In the genomic region with DNA sequence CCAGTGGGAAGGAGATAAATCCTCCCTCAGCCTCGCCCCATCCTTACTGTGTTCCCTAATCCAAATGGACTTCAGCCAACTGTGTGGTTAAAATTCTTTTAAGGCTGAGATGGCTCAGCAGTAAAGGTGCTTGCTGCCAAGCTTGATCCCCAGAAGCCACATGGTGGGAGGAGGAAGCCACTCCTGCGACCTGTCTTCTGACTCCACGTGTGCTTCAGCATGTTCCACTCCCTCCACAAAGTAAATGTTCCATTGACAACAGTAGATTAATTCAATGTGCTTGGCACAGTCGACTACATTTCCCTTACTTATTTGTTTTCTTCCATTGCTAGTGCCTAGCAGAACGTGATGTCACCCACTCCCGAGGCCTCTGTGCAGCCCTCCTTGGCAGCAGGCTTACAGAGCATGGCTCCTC, we compare ENCODE assay signal across 17 mouse cellular contexts. TPM values are rescaled to one million over a fixed set of nuclear protein-coding genes. Genes with fewer than 3 reads are reported as not detected.
DNase-seq lines count a peak whose midpoint lies in the region; TF ChIP-seq lines count a peak whose summit lies in the region.
"Had no signal": no experiment of that assay in that cellular context is flagged by ENCODE, and none has a peak within 500 bp of the region (broad histone marks: within the 10 kb centered on the region; RNA-seq: fewer than 3 reads in every experiment).

No protein-coding gene starts in this region.

- no peaks in the 10 kb centered on the region for H3K27me3 ChIP-seq in testis, adult 2 months (ENCODE audit: control insufficient read depth, insufficient read depth, low read length)
- H3K27me3 ChIP-seq: heart, embryonic 12.5 days; liver, embryonic 13.5 days; midbrain, embryonic 15.5 days had no signal

- no peak overlapping the region for H3K4me3 ChIP-seq in testis, adult 2 months (ENCODE audit: control insufficient read depth, low read depth, low read length)
- H3K4me3 ChIP-seq: heart, embryonic 12.5 days; liver, embryonic 13.5 days; midbrain, embryonic 15.5 days had no signal

- peaks cover 7% of the 10 kb centered on the region for H3K36me3 ChIP-seq in testis, adult 2 months (ENCODE audit: control insufficient read depth, insufficient read depth, low read length)

- H3K4me1 ChIP-seq in testis, adult 2 months (ENCODE audit: control insufficient read depth, insufficient read depth, low read length): no peaks in the 10 kb centered on the region; the same call in 1 of the 2 replicates
- H3K4me1 ChIP-seq: heart, embryonic 12.5 days; midbrain, embryonic 15.5 days had no signal

- TF ChIP-seq CTCF in testis, adult 2 months (IDR thresholded peaks at IDR 0.05; ENCODE audit: control insufficient read depth, insufficient read depth, insufficient replicate concordance, low read depth, low read length): no peak

- DNase-seq in cerebellum, adult 11-12 months: peak; percentile 55
- DNase-seq in cerebellum, adult 11 months: no peak
- no peak for DNase-seq in testis, postnatal 14 days (ENCODE audit: low spot score)
- DNase-seq in fat pad, adult 2 months (ENCODE audit: extremely low read depth, low read depth, low spot score): peak; percentile 78
- DNase-seq in lung, postnatal 36 days: no peak
- DNase-seq in adrenal gland, adult 18-20 months (ENCODE audit: low spot score in 2 of 2): no peak
- no peak for DNase-seq in layer of hippocampus, postnatal 14 days (ENCODE audit: low spot score in 2 of 2)
- DNase-seq: gastrocnemius, postnatal 14 days; liver, embryonic 13.5 days; right cerebral cortex, adult 18-20 months had no signal

- 0 out of 2 replicates have a peak overlapping the region, but pooled peaks have one; percentile 11 for H3K27ac ChIP-seq in testis, adult 2 months (ENCODE audit: control insufficient read depth, insufficient read depth, low read depth, low read length)
- H3K27ac ChIP-seq: liver, embryonic 13.5 days; macrophage; midbrain, embryonic 15.5 days had no signal

- TF ChIP-seq POLR2A in testis, adult 2 months (IDR thresholded peaks at IDR 0.05; ENCODE audit: control insufficient read depth, low read depth, low read length): no peak

RNA-seq across cellular contexts. Expression of a gene that starts 23.0 kb away (rescaled TPM):
- polyA plus RNA-seq in testis, adult 2 months (2012; rRNA removed): 5.2 and 5.6 TPM in 2 replicates
- 10 to 100 TPM; 21.4 to 22.1 TPM for total RNA-seq in adrenal gland, adult 18-20 months (2021)
- 10 to 100 TPM; 10.5 to 11.8 TPM for total RNA-seq in layer of hippocampus, postnatal 14 days (2021)

RNA-seq across cellular contexts. Expression of a gene that starts 33.8 kb away (rescaled TPM):
- 95.8 and 99.6 TPM in 2 replicates for polyA plus RNA-seq in testis, adult 2 months (2012; rRNA removed)
- total RNA-seq in adrenal gland, adult 18-20 months (2021): 10 to 100 TPM; 62.8 to 75.0 TPM
- total RNA-seq in layer of hippocampus, postnatal 14 days (2021): 10 to 100 TPM; 85.9 to 87.3 TPM

RNA-seq across cellular contexts. Expression of a gene that starts 34.5 kb away (rescaled TPM):
- 31.3 and 38.5 TPM in 2 replicates for polyA plus RNA-seq in testis, adult 2 months (2012; rRNA removed)
- 1 to 10 TPM; 1.6 to 2.5 TPM for total RNA-seq in adrenal gland, adult 18-20 months (2021)
- total RNA-seq in layer of hippocampus, postnatal 14 days (2021): 10 to 100 TPM; 48.6 to 52.6 TPM
- polyA plus RNA-seq: macrophage had no signal

RNA-seq across cellular contexts. Expression of a gene that starts 37.2 kb away (rescaled TPM):
- 744 and 839 TPM in 2 replicates for polyA plus RNA-seq in testis, adult 2 months (2012; rRNA removed)
- total RNA-seq in adrenal gland, adult 18-20 months (2021): 1 to 10 TPM; 5.9 to 6.2 TPM
- 100 to 1,000 TPM; 496 to 516 TPM for total RNA-seq in layer of hippocampus, postnatal 14 days (2021)

RNA-seq across cellular contexts. Expression of a gene that starts 46.7 kb away (rescaled TPM):
- 603 and 652 TPM in 2 replicates for polyA plus RNA-seq in testis, adult 2 months (2012; rRNA removed)
- under 1 TPM; 0.17 to 0.26 TPM for total RNA-seq in adrenal gland, adult 18-20 months (2021)
- total RNA-seq in layer of hippocampus, postnatal 14 days (2021): not detected
- total RNA-seq: left cerebral cortex, postnatal 10 days had no signal
- polyA plus RNA-seq: forebrain, embryonic 14.5 days; hindbrain, embryonic 11.5 days had no signal

Comparison
In these comparisons a context has a peak if more than half of its experiments do, and no peak if none do; other contexts are left out.
1. DNase-seq: peak in cerebellum, adult 11-12 months (single experiment) and fat pad, adult 2 months (single experiment); none in cerebellum, adult 11 months (single experiment), testis, postnatal 14 days (single experiment), lung, postnatal 36 days (single experiment), adrenal gland, adult 18-20 months (0 of 2) and layer of hippocampus, postnatal 14 days (0 of 2).
2. RNA of a gene that starts 34.5 kb away (total RNA-seq): 48.6 to 52.6 TPM in layer of hippocampus, postnatal 14 days; 1.6 to 2.5 TPM in adrenal gland, adult 18-20 months; every median in the first group is over 10 times any median in the second.